Mouse (Mus musculus) urinary bladder, adult 18-20 months (tissue): Measurements from ENCODE around the gene Foxp4.

Experiments
- DNase-seq, 2 experiments: peaks; one replicate each; pipeline ENCODE4 v3.0.0; 2022; ENCODE audit warnings: low spot score in 2 of 2, mixed read lengths in 2 of 2

Gene Foxp4

GRCm38 (mm10) chr17:47897956-47898752, 26.3 kb downstream of the Foxp4 start:
- DNase-seq: peak in 1 of 2 experiments; percentile 56

- DNase-seq: no peak
Measured at GRCm38 (mm10) chr17:47889727-47890126, 34.7 kb downstream of the Foxp4 start.

- DNase-seq: no peak
Measured at GRCm38 (mm10) chr17:47889267-47889666, 35.2 kb downstream of the Foxp4 start.

DNA sequence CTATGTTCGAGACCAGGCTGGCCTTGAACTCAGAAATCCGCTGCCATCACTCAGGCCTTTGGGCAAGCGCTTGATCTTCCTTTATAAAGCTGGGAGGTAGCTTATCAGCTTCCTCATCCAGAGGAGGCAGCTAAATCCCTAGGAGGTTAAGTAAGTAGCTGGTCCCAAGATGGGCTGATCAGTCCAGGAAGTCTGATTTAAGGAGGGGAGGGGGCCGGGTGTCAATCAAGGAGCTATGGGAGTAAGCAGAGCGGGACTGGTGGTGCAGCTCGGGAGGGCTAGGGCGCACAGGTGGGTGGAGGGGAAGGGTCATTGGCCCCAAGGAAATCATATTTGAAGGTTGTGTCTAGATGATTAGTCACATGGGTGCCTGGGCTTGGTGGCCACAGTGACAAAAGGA, 35.8 kb downstream of the Foxp4 start:
- no peak for DNase-seq

DNA sequence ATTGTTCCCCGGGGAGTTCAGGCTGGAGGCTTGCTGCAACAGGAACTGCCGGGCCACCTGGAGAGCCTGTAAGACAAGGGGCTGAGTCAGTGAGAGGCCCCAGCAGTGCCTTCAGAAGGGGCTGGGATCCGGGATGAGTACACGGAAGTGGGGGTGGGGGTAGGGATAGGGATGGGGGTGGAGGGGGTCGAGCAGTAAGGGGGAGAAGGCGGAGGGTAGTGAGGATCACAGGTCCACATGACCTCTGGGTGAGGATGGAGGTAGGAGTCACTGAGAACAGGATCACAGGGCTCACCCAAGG, 36.3 kb downstream of the Foxp4 start:
- peak in 1 of 2 experiments; percentile 59 for DNase-seq

DNA sequence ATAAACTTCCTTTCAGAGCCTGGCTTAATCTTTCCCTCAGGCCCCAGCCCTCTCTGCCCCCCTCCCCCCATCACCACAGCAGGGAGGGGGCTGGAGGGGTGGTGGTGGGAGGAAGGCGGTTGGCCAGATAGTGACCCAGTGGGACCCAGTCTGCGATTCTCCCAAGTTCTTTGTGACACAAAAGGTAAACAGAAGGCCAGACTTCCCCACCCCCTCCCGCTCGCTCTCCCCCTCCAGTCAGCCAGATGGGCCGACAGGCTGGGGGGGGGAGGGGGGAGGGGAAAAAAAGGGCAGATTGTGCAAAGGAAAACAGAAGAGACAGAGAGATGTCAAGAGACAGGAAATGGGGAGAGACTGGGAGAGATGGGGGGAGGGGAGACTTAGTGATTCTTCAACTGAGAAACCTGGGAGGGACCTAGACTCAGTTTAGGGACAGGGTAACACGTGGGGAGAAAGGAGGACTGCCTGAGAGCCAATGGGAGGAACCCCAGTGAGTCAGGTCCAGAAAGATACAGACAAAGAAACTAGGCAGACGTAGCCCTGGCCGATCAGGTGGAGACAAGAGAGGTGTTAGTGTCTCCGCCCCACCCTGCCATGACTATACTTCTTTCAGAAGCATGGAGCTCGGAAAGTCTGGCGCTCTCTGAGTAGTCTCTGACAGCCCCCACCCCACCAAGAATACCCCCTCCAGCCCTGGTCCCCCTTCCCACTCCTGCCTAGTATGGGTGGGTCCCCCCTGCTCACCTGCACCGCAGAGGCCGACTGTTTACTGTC, 36.9 kb downstream of the Foxp4 start:
- peak; percentile 35 to 46 for DNase-seq

GRCm38 (mm10) chr17:47883099-47883498, 41.3 kb downstream of the Foxp4 start:
- DNase-seq: no peak

- DNase-seq: no peak
Measured at GRCm38 (mm10) chr17:47881330-47881729, 43.1 kb downstream of the Foxp4 start.

DNA sequence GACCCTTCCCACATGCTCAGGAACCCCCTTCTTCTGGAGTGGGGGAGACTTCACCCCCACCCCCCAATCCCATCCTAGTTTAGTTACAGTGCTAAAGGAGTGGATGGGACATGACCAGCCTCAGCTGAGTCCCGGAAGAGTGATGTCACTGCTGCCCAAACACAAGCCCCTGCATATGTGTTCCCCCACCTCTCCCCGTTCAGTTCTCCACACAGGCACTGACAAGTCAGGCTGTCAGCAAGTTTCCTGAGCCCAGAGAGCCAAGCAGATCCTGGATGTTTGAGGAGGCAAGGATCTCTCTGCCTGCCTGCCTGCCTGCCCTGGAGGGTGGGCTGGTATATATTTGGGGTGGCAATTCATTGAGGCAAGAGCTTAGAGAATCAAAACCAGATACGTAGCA, 45.2 kb downstream of the Foxp4 start:
- DNase-seq: no peak

DNA sequence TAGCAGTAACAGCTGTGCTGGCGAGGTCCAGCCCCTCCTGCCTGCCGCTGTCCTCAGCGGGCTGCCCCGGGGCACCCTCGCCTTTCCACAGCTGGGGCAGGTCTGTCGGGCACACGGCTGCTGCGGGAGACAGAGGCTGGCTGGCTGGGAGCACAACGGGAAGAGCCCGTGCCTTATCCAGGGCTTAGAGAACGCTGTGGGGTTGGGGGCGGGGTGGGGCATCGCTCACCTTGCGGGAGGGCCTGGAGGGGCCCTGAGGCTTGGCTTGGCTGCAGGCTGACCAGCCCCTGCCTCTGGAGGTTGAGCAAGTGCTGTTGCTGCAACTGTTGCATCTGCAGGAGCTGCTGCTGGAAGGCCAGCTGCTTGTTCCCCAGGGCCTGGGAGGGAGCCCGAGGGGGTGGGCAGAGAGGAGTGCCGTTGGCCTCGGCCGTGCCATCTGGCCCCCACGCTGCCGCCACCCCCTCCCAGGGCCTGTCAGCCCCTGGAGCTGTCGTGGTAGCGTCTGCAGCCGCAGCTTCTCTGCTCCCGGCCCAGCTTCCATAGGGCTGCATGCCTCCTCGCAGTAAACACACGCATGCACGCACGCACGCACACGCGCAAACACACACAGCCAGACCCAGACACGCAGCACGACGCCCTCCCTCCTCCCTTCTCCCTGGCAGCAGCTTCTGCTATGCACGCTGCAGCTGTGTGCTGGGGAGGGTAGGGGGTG, 45.9 kb downstream of the Foxp4 start:
- DNase-seq: no peak

GRCm38 (mm10) chr17:47877715-47878377, 46.6 kb downstream of the Foxp4 start:
- no peak for DNase-seq

GRCm38 (mm10) chr17:47876776-47877714, 47.4 kb downstream of the Foxp4 start:
- DNase-seq: no peak

DNA sequence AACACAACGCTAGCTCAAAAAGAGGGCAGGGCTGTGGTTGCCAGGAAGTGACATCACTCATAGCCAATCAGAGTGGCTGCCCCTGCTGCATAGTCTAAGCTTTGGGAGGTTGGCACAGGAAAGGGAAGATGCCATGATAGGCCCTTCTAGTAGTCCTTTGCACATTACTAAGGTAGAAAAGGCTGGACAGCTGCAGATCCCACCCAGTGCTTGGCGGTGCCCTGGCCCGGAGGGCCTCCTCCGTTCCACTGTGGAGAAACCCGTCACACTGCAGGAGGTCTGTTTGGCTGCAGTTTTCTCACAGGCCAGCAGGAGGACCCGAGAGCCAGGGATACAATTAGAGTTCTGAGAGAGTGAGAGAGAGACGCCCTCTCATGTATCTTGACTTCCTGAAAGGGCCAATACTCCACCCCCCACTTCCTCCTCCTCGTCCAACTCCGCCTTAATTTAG, 51.1 kb downstream of the Foxp4 start:
- peak; percentile 71 to 81 for DNase-seq

- no peak for DNase-seq
Measured at GRCm38 (mm10) chr17:47872311-47873011, 52.0 kb downstream of the Foxp4 start.

DNA sequence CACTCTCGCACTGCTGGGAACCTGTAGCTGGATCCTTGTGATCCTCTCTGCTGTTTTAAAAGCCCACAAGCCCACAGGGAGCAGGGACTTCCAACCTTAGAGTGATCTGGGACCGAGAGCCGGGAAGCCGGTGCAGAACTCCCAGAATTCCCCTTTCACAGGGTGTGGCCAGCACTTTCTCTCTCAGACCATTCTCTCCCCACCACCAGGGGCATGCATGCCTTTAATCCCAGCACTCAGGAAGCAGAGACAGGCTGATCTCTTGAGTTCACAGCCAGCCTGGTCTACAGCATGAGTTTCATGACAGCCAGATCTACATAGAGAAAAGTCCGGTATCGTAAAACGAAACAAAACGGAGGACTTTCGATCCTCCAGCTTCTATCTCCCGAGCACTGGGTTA, 54.6 kb downstream of the Foxp4 start:
- no peak for DNase-seq

- no peak for DNase-seq
Measured at GRCm38 (mm10) chr17:47866037-47866436, 58.4 kb downstream of the Foxp4 start.

- DNase-seq: peak; percentile 77 to 84
Measured at GRCm38 (mm10) chr17:47864496-47864895, 59.9 kb downstream of the Foxp4 start.

DNA sequence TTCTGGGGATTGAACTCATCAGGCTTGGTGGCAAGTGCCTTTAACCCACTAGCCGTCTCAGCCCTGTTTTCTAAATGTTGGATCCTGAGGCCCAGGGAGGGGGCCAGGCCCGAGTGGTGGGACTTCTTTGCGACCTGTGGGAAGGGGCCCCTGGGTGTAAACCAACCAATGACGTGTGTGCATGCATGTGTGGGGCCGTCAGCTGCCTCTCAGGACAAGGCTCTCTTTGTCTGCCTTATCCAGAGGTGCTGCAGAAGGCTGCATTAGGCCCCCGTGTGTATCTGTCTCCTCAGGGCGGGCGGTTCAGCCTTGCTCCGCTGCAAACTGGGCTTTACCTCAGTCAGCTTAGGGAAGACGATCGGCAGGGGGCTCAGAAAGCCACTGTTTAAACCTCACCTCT, 61.0 kb downstream of the Foxp4 start:
- DNase-seq: no peak

GRCm38 (mm10) chr17:47863023-47863422, 61.4 kb downstream of the Foxp4 start:
- DNase-seq: no peak

GRCm38 (mm10) chr17:47855544-47855943, 68.9 kb downstream of the Foxp4 start:
- DNase-seq: no peak
